Mouse (Mus musculus) embryonic facial prominence, embryonic 15.5 days (tissue): ENCODE data around the gene Ugt1a1. TPM values are rescaled to one million over a fixed set of nuclear protein-coding genes. Genes with fewer than 3 reads are reported as not detected.

Source experiments
- ATAC-seq: fragments of 200-750 bp; cut with Nextera tagmentation; 2 replicates; pipeline ENCODE4 v1.8.0; 2017; ENCODE audit warnings: low read depth, moderate TSS enrichment; ENCODE audit not compliant: insufficient number of reproducible peaks, low FRiP score, low TSS enrichment
- H3K27ac ChIP-seq: fragments of 300-500 bp; sonication (generic); replicated peaks from 2 replicates; pipeline ENCODE4 v1.5.1; 2015; ENCODE audit warnings: mild to moderate bottlenecking, inconsistent platforms
- H3K27me3 ChIP-seq: fragments of 300-500 bp; sonication (generic); 2 replicates; pipeline ENCODE4 v1.6.1; 2015; ENCODE audit warnings: inconsistent platforms
- H3K36me3 ChIP-seq: fragments of 300-500 bp; sonication (generic); 2 replicates; pipeline ENCODE4 v1.6.1; 2015; ENCODE audit warnings: mild to moderate bottlenecking, inconsistent platforms
- H3K4me1 ChIP-seq: fragments of 300-500 bp; sonication (generic); 2 replicates; pipeline ENCODE4 v1.6.1; 2015; ENCODE audit warnings: inconsistent platforms
- H3K4me2 ChIP-seq: fragments of 300-500 bp; sonication (generic); replicated peaks from 2 replicates; pipeline ENCODE4 v1.6.1; 2015; ENCODE audit warnings: mild to moderate bottlenecking, inconsistent platforms
- H3K4me3 ChIP-seq: fragments of 300-500 bp; sonication (generic); replicated peaks from 2 replicates; pipeline ENCODE4 v1.5.1; 2015; ENCODE audit warnings: mild to moderate bottlenecking, inconsistent platforms
- H3K9ac ChIP-seq: fragments of 300-500 bp; sonication (generic); 2 replicates; pipeline ENCODE4 v1.6.1; 2015; ENCODE audit warnings: inconsistent platforms
- H3K9me3 ChIP-seq: fragments of 300-500 bp; sonication (generic); replicated peaks from 2 replicates; pipeline ENCODE4 v1.6.1; 2016; ENCODE audit warnings: inconsistent platforms
- WGBS: fragments of 180-500 bp; shearing (Covaris S2); methylation state at CpG from one replicate; pipeline ENCODE4 v1.1.7; 2015; 5-methylcytosine and 5-hydroxymethylcytosine counted together
- polyA plus RNA-seq: library from polyadenylated mRNA; unstranded; fragments of >200 nt; fragmentation: Nextera tagmentation; extraction: Ambion mirVana; gene quantifications from 2 replicates; pipeline ENCODE4 v1.2.1, GENCODE M21; 2015

Ugt1a1 gene
- polyA plus RNA-seq, 1 experiment from 2014 or later = 2.0 TPM

GRCm38 (mm10) chr1:88268070-88268469 is 56.3 kb downstream of the Ugt1a1 start:
- no peak overlapping the region for H3K4me2 ChIP-seq
- H3K27ac ChIP-seq = no peak overlapping the region
- H3K27me3 ChIP-seq = no peaks in the 10 kb centered on the region
- ATAC-seq = no peak
- H3K9me3 ChIP-seq = no peaks in the 10 kb centered on the region; the same call in 1 of the 2 replicates
- WGBS = 85% methylated on average over 6 of the region's 6 CpGs
- no peak overlapping the region for H3K9ac ChIP-seq
- H3K4me3 ChIP-seq = no peak overlapping the region
- peaks cover 86% of the 10 kb centered on the region for H3K36me3 ChIP-seq
- H3K4me1 ChIP-seq = no peaks in the 10 kb centered on the region

Other genes starting within 250 kb of the Ugt1a1 start
- 40.2 and 42.5 TPM in 2 replicates for gene Usp40, start 203.4 kb upstream of the Ugt1a1 start, polyA plus RNA-seq
- not detected in 2 replicates for gene Ugt1a10, start 156.6 kb upstream of the Ugt1a1 start, polyA plus RNA-seq
- not detected in 2 replicates for gene Ugt1a9, start 141.2 kb upstream of the Ugt1a1 start, polyA plus RNA-seq
- gene Ugt1a8, start 124.1 kb upstream of the Ugt1a1 start, polyA plus RNA-seq = not detected in 2 replicates
- 3.0 and 4.9 TPM in 2 replicates for gene Ugt1a7c, start 116.9 kb upstream of the Ugt1a1 start, polyA plus RNA-seq
- 2.1 and 3.7 TPM in 2 replicates for gene Ugt1a6b, start 108.7 kb upstream of the Ugt1a1 start, polyA plus RNA-seq
- 16.8 and 18.0 TPM in 2 replicates for gene Ugt1a6a, start 77.2 kb upstream of the Ugt1a1 start, polyA plus RNA-seq
- not detected in 2 replicates for gene Ugt1a5, start 45.9 kb upstream of the Ugt1a1 start, polyA plus RNA-seq
- 0.33 TPM in 1 of 2 replicates, not detected in the other for gene Ugt1a2, start 11.4 kb upstream of the Ugt1a1 start, polyA plus RNA-seq
- gene Dnajb3, start 6.2 kb upstream of the Ugt1a1 start, polyA plus RNA-seq = 9.4 and 10.8 TPM in 2 replicates
- gene Mroh2a, start 15.0 kb downstream of the Ugt1a1 start, polyA plus RNA-seq = 0.98 and 1.4 TPM in 2 replicates
- 153 and 161 TPM in 2 replicates for gene Hjurp, start 65.7 kb downstream of the Ugt1a1 start, polyA plus RNA-seq
- 0.05 TPM in 1 of 2 replicates, not detected in the other for gene Trpm8, start 65.7 kb downstream of the Ugt1a1 start, polyA plus RNA-seq
- not detected in 2 replicates for gene Spp2, start 195.0 kb downstream of the Ugt1a1 start, polyA plus RNA-seq